Mouse (Mus musculus): ENCODE data around the gene Pln. TPM values are rescaled to one million over a fixed set of nuclear protein-coding genes. Genes with fewer than 3 reads are reported as not detected.
A peak's percentile ranks its signal among the peaks of the same experiment; 100 is the strongest.

Gene Pln
- polyA plus RNA-seq (2015; fragmentation: Nextera tagmentation; extraction: Ambion mirVana), result 1.0 and 1.5 TPM in 2 replicates

DNA sequence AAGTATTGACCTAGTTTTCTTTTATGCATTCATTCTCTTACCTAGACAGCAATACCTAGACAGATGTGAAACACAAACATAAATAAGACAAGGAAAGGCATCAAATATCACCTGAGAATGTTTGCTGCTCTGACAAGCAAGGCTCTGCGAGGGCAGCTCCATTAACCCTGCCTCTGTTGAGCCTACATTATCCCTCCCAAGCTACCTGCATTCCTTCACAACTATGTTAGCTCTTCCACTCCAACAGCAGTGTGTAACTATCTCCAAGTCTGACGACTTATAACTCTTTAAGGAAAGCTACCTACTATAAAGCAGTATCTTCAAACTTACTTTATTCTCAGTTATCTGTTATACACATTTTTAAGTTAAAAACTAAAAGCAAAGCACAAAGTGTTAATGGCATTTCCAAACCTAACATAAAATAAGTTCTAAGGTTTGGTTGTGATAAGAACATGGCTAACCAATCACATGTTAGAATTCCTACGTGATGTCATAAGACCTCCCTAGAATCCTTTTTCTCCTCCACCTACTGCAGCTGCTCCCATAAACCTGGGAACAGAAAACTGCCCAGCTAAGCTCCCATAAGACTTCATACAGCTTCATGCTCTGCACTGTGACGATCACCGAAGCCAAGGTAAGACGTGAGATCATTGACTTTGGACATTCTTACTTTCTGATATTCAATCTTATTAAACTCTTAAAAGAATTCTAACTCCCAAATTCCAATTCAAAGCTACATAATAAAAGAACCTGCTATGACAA, at the start of gene Pln:
Pln (plus strand) TSS at position 506 of the 762 bp plus-strand sequence.
- Histone ChIP-seq H3K4me2 (replicated peaks) (no peak within 1 kb of the TSS), H3K27me3 (no peaks in the 10 kb centered on the region), H3K36me3 (no peaks in the 10 kb centered on the region), H3K9ac (replicated peaks) (no peak within 1 kb of the TSS), H3K27ac (no peak within 1 kb of the TSS), H3K4me3 (replicated peaks) (no peak within 1 kb of the TSS), H3K9me3 (no peaks in the 10 kb centered on the region), H3K4me1 (replicated peaks) (no peaks in the 10 kb centered on the region)
- 82% methylated on average over 6 of the region's 6 CpGs for WGBS
- ATAC-seq, result no peak

DNA sequence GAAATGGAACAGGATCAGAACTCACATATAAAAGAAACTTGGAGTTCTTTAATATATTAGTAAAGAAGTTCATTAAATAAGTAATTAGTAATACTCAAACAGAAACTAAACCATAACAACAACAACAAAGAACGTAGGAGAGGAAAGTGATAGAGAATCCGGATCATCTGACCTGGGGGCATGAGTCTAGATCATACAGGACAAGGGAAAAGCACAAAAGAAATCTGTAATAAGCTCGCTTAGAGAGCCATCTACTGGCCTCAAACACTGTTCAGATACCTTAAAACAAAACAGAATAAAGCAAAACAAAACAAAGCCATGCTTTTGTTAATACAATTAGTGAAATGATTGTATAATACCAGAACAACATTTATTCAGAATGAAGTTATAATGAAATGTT, 31.6 kb upstream of the Pln start:
- Histone ChIP-seq H3K4me2 (replicated peaks) (no peak overlapping the region), H3K27ac (no peak overlapping the region), H3K4me3 (replicated peaks) (no peak overlapping the region), H3K9ac (replicated peaks) (no peak overlapping the region), H3K36me3 (no peaks in the 10 kb centered on the region), H3K4me1 (replicated peaks) (0 out of 2 replicates have a peak, but pooled peaks cover 3% of the 10 kb centered on the region), H3K9me3 (no peaks in the 10 kb centered on the region), H3K27me3 (no peaks in the 10 kb centered on the region)
- peak; percentile 73; the same call in 1 of the 2 replicates for ATAC-seq
- 36% methylated on average over 3 of the region's 3 CpGs for WGBS

DNA sequence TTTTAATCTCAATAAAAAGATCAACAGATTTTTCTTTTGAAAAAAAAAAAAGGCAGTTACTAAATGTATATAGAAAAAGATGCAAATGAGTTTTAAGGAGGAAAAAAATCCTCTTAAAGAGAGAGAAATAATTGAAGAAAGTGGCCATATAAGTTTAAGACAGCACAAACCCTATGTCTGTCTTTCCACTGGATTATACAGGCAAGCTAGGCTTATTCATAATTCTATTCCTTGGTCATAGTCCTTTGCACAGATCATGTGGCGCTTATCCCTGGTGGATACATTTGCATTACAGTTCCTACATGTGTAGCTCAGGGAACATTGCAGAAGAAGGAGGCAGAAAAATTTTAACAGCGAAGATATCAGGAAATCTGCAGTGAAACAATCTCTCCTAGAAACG, 30.8 kb upstream of the Pln start:
- ATAC-seq, result no peak
- Histone ChIP-seq H3K27me3 (no peaks in the 10 kb centered on the region), H3K9me3 (no peaks in the 10 kb centered on the region), H3K27ac (no peak overlapping the region), H3K4me2 (replicated peaks) (no peak overlapping the region), H3K4me3 (replicated peaks) (no peak overlapping the region), H3K36me3 (no peaks in the 10 kb centered on the region), H3K4me1 (replicated peaks) (0 out of 2 replicates have a peak, but pooled peaks cover 3% of the 10 kb centered on the region), H3K9ac (replicated peaks) (no peak overlapping the region)
- 95% methylated on average over 3 of the region's 3 CpGs for WGBS

DNA sequence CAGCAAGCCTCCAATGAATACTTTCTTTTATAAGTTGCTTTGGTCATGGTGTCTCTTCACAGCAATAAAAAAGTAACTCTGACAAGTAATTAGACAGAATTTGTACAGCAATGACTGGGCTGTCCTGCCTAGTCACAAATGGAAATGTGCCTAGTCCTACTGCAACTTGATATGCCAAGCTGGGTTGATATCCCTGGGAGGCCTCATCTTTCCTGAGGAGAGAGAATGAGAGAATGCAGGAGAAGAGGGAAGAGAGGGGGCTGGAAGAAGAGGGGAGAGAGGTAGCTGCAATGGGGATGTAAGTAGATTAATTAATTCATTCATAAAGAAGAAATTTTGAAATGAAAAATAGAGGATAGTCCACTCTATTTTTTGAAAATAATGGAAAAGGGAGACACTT, 14.1 kb upstream of the Pln start:
- Histone ChIP-seq H3K27ac (no peak overlapping the region), H3K36me3 (0 out of 2 replicates have a peak, but pooled peaks cover 4% of the 10 kb centered on the region), H3K9ac (replicated peaks) (no peak overlapping the region), H3K27me3 (no peaks in the 10 kb centered on the region), H3K4me1 (replicated peaks) (no peaks in the 10 kb centered on the region), H3K4me2 (replicated peaks) (no peak overlapping the region), H3K9me3 (no peaks in the 10 kb centered on the region), H3K4me3 (replicated peaks) (no peak overlapping the region)
- ATAC-seq, result no peak

DNA sequence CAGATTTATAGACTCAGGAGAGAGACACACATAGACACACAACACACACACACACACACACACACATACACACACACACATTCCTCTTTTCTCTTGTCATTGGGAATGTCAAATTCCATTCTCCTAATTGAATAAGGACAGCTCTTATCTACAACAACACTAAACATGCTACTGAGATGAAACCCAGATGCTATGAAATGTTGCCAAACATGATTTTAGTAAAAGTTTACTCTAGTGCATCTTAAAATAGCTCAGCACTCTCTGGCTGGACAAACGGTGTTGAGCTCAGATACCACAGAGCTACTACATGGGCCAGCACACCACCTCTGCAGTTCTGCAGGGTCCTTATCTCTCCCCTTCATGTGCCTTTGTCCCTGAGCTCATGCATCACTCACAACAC, 12.8 kb upstream of the Pln start:
- H3K4me2 ChIP-seq (replicated peaks), result no peak overlapping the region
- H3K9ac ChIP-seq (replicated peaks), result no peak overlapping the region
- WGBS, result 79% methylated on average over 1 of the region's 1 CpGs
- no peaks in the 10 kb centered on the region for H3K27me3 ChIP-seq
- H3K4me1 ChIP-seq (replicated peaks), result no peaks in the 10 kb centered on the region
- H3K4me3 ChIP-seq (replicated peaks), result no peak overlapping the region
- no peak overlapping the region for H3K27ac ChIP-seq
- no peak for ATAC-seq
- no peaks in the 10 kb centered on the region for H3K36me3 ChIP-seq
- H3K9me3 ChIP-seq, result no peaks in the 10 kb centered on the region

DNA sequence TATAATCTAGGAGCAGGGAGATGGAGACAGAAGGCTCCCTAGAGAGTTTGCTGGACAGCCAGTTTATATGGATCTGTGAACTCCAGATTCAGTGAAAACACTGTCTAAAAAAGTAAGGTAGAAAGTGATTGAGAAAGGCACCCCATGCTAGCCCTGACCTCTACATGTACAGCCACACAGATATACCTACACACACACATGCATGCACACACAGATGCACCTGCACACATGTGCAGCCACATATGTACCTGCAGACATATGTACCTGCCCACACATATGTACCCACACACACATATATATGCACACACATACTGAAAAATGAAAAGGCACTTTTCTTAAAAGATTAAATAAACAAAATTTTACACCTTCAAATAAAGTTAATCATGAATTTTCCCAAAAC, 11.1 kb upstream of the Pln start:
- no peaks in the 10 kb centered on the region for H3K9me3 ChIP-seq
- no peak overlapping the region for H3K4me2 ChIP-seq (replicated peaks)
- no peaks in the 10 kb centered on the region for H3K27me3 ChIP-seq
- H3K4me3 ChIP-seq (replicated peaks), result no peak overlapping the region
- no peaks in the 10 kb centered on the region for H3K36me3 ChIP-seq
- H3K27ac ChIP-seq, result no peak overlapping the region
- no peak for ATAC-seq
- H3K9ac ChIP-seq (replicated peaks), result no peak overlapping the region
- no peaks in the 10 kb centered on the region for H3K4me1 ChIP-seq (replicated peaks)

DNA sequence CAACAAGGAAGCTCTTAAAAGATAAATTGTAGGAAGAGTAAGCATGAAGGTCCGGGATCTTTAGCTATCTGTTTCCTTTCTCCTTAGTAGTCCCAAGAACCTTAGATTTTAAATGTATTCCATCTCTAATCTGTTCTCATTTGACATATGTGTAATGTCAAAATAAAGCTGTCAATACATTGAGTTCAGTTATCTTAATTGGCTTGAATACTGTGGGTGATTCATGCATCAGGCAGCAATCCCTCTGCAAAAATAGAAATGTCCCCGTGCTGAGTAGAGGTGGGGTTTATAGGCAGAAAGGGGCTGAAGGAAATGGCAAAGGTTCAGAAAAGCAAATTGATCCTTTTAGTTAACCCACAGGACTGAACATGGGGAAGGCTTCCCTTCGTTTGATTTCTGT, 8.2 kb upstream of the Pln start:
- H3K9ac ChIP-seq (replicated peaks), result no peak overlapping the region
- 84% methylated on average over 3 of the region's 3 CpGs for WGBS
- H3K27me3 ChIP-seq, result no peaks in the 10 kb centered on the region
- H3K27ac ChIP-seq, result no peak overlapping the region
- ATAC-seq, result no peak
- no peak overlapping the region for H3K4me2 ChIP-seq (replicated peaks)
- no peak overlapping the region for H3K4me3 ChIP-seq (replicated peaks)
- no peaks in the 10 kb centered on the region for H3K9me3 ChIP-seq
- no peaks in the 10 kb centered on the region for H3K4me1 ChIP-seq (replicated peaks)
- H3K36me3 ChIP-seq, result no peaks in the 10 kb centered on the region

DNA sequence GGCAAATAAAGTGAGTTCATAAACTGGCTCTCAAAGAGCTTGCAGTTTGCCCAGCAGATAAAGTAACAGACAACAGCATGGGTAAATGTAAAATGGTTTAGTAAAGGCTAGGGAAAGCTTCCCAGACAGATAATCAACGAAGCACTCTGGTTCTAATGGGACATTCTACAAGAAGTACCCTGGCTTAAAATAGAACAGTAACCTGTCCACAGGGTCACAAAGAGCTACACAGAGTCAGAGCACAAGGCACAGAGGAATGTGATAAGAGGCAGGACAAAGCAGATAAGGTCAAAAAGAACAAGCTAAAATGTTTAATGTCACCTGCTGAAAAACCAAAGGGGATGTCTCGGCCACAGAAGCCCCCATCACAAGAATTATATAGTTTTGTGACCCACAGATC, 4.7 kb upstream of the Pln start:
- Histone ChIP-seq H3K4me2 (replicated peaks) (no peak overlapping the region), H3K4me1 (replicated peaks) (no peaks in the 10 kb centered on the region), H3K27ac (no peak overlapping the region), H3K9me3 (no peaks in the 10 kb centered on the region), H3K9ac (replicated peaks) (no peak overlapping the region), H3K27me3 (no peaks in the 10 kb centered on the region), H3K4me3 (replicated peaks) (no peak overlapping the region), H3K36me3 (no peaks in the 10 kb centered on the region)
- ATAC-seq, result no peak
- 88% methylated on average over 2 of the region's 2 CpGs for WGBS

DNA sequence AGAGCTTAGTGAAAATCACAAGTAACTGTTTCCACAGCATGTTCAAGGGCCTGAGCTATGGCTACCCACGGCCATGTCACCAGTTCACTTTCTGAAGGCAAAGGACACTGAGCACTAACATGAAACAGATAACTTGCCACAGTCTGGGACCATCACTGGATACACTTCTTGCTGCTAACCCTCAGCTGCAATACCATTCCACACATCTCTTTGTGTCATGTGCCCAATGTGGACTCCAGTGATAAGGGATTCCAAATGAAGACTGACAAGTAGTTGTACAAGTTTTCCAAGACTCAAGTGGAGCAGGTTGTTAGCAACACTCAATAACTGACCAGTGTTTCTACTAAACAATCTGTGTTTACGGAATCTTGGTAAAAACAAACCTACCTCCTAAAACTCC, 2.2 kb upstream of the Pln start:
- Histone ChIP-seq H3K36me3 (no peaks in the 10 kb centered on the region), H3K27ac (no peak overlapping the region), H3K9ac (replicated peaks) (no peak overlapping the region), H3K4me3 (replicated peaks) (no peak overlapping the region), H3K4me1 (replicated peaks) (no peaks in the 10 kb centered on the region), H3K4me2 (replicated peaks) (no peak overlapping the region), H3K9me3 (no peaks in the 10 kb centered on the region), H3K27me3 (no peaks in the 10 kb centered on the region)
- 92% methylated on average over 2 of the region's 2 CpGs for WGBS
- no peak for ATAC-seq

DNA sequence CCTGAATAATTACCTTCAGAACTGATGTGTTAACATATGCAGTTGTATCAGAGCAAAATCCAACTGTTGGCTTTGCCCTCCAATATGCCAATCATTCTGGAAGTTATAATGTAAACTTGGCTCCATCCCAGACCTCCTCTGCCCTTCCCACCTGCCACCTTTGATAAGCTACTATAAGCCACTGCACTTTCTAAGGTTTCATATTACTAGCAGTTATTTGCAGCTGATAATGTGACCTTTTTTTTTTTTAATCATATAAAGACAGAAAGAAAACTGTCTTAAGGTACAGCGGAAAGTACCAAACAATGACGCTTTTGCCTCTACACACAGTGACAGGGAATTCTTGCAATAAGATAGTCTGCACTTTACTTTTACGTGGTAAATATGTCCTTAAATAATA, 1.5 kb upstream of the Pln start:
- H3K27ac ChIP-seq, result no peak overlapping the region
- WGBS, result 92% methylated on average over 3 of the region's 3 CpGs
- no peaks in the 10 kb centered on the region for H3K27me3 ChIP-seq
- H3K4me1 ChIP-seq (replicated peaks), result no peaks in the 10 kb centered on the region
- no peak overlapping the region for H3K9ac ChIP-seq (replicated peaks)
- no peak overlapping the region for H3K4me2 ChIP-seq (replicated peaks)
- H3K9me3 ChIP-seq, result no peaks in the 10 kb centered on the region
- H3K4me3 ChIP-seq (replicated peaks), result no peak overlapping the region
- no peak for ATAC-seq
- H3K36me3 ChIP-seq, result no peaks in the 10 kb centered on the region

DNA sequence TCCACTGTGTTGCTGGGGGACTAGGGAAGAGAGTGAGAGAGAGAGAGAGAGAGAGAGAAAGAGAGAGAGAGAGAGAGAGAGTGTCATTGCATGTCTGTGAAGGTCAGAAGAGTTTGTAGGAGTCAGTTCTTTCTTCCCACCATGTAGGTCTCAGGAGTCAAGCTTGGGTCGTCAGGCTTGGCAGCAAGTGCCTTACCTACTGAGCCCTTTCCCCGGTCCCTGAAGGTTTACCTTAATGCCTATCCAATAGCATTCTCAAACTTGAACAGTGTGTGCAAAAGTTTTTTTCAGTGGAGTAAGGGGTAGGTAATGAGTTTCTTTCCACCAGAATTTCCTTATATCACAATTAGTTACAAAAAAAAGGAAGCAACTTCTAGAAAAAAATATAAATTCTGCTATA, 1.6 kb downstream of the Pln start:
- WGBS, result 54% methylated on average over 2 of the region's 2 CpGs
- no peak overlapping the region for H3K4me3 ChIP-seq (replicated peaks)
- no peak overlapping the region for H3K4me2 ChIP-seq (replicated peaks)
- no peaks in the 10 kb centered on the region for H3K9me3 ChIP-seq
- ATAC-seq, result no peak
- H3K4me1 ChIP-seq (replicated peaks), result no peaks in the 10 kb centered on the region
- no peak overlapping the region for H3K9ac ChIP-seq (replicated peaks)
- H3K27me3 ChIP-seq, result no peaks in the 10 kb centered on the region
- H3K27ac ChIP-seq, result no peak overlapping the region
- H3K36me3 ChIP-seq, result no peaks in the 10 kb centered on the region

DNA sequence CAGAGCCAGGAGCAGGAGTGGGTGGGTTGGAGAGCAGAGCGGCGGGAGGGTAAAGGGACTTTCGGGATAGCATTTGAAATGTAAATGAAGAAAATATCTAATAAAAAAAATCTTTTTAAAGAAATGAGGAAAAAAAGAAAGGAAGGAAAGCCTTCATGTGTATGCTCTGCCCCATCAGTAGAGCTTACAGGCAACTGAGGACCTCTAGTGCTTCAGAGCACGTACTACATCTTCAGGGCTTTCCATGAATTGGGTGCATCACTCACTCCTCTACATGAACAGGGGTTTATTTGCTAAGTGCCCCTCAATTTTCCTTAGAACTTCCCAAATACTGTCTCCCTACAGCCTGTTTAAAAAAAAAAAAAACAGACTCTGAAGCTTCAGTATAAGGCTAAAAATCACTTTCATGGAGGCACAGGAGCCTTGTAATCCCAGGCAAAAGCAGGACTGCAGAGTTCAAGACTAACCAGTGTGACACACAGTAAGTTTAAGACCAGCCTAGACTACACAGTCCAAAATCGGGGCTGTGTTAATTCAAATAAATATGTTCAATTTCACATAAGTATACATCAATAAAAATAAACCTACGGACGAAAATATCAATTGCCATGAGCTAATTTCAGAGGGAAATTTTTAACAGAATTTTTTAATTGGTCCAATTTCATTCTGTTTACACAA, 4.0 kb downstream of the Pln start:
- Histone ChIP-seq H3K36me3 (no peaks in the 10 kb centered on the region), H3K27ac (no peak overlapping the region), H3K4me3 (replicated peaks) (no peak overlapping the region), H3K27me3 (no peaks in the 10 kb centered on the region), H3K4me1 (replicated peaks) (no peaks in the 10 kb centered on the region), H3K4me2 (replicated peaks) (no peak overlapping the region), H3K9ac (replicated peaks) (no peak overlapping the region), H3K9me3 (no peaks in the 10 kb centered on the region)
- 75% methylated on average over 7 of the region's 7 CpGs for WGBS
- ATAC-seq, result peak; percentile 73
